Mouse (Mus musculus): ENCODE results near the gene Wsb2. TPM values are rescaled to one million over a fixed set of nuclear protein-coding genes. Genes with fewer than 3 reads are reported as not detected.
A peak's percentile ranks its signal among the peaks of the same experiment; 100 is the strongest.
"Not testable (repeated sequence)": the region's sequence is repeated elsewhere in the genome, so short reads cannot be mapped to it uniquely, and the experiment has no call there.

Wsb2 gene
- polyA plus RNA-seq, 1 experiment from 2014 or later: 69.8 TPM

GRCm38 (mm10) chr5:117370592-117370991, 13.5 kb downstream of the Wsb2 start:
- Histone ChIP-seq H3K27me3 (no peaks in the 10 kb centered on the region), H3K4me3 (no peak overlapping the region), H3K9ac (no peak overlapping the region), H3K36me3 (peaks cover 79% of the 10 kb centered on the region), H3K4me2 (no peak overlapping the region), H3K4me1 (no peaks in the 10 kb centered on the region), H3K9me3 (no peaks in the 10 kb centered on the region), H3K27ac (no peak overlapping the region)
- 73% methylated on average over 10 of the region's 10 CpGs for WGBS
- no peak for ATAC-seq (ENCODE audit: borderline replicate concordance, extremely low read depth, low FRiP score, low TSS enrichment)

GRCm38 (mm10) chr5:117373418-117373817, 16.3 kb downstream of the Wsb2 start:
- H3K27ac ChIP-seq: peak overlapping the region; percentile 55; the same call in 1 of the 2 replicates
- peaks cover 77% of the 10 kb centered on the region for H3K36me3 ChIP-seq
- H3K4me3 ChIP-seq: no peak overlapping the region
- no peak for ATAC-seq (ENCODE audit: borderline replicate concordance, extremely low read depth, low FRiP score, low TSS enrichment)
- H3K4me1 ChIP-seq: no peaks in the 10 kb centered on the region
- 71% methylated on average over 9 of the region's 9 CpGs for WGBS
- H3K9me3 ChIP-seq: no peaks in the 10 kb centered on the region
- H3K4me2 ChIP-seq: no peak overlapping the region
- H3K9ac ChIP-seq: no peak overlapping the region
- H3K27me3 ChIP-seq: no peaks in the 10 kb centered on the region

DNA sequence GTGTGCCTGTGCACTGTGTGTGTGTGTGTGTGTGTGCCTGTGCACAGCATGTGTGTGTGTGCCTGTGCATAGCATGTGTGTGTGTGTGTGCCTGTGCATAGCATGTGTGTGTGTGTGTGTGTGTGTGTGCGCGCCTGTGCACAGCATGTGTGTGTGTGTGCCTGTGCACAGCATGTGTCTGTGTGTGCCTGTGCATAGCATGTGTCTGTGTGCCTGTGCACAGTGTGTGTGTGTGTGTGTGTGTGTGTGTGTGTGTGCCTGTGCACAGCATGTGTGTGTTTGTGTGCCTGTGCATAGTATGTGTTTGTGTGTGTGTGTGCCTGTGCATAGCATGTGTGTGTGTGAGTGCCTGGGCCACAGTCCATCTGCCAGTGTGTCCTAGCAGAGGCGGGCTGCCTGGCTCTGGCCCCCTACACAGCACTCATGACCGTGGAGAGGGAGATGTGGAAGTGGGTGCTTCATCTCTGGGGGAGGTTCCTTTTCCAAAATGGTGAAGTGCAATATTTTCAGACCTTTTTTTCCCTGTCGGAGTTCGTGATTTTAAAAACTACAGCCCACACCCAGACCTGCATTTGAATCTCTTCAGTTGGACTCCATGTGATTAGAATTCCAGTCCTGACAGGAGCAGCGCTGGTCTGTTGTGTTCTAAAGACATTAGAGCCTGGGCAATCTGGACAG, 17.4 kb downstream of the Wsb2 start:
- ATAC-seq (ENCODE audit: borderline replicate concordance, extremely low read depth, low FRiP score, low TSS enrichment): no peak
- Histone ChIP-seq H3K4me1 (no peaks in the 10 kb centered on the region), H3K36me3 (peaks cover 77% of the 10 kb centered on the region), H3K4me3 (no peak overlapping the region), H3K4me2 (no peak overlapping the region), H3K27me3 (no peaks in the 10 kb centered on the region), H3K27ac (peak overlapping the region; percentile 41), H3K9me3 (no peaks in the 10 kb centered on the region), H3K9ac (no peak overlapping the region)
- WGBS: 79% methylated on average over 7 of the region's 7 CpGs

DNA sequence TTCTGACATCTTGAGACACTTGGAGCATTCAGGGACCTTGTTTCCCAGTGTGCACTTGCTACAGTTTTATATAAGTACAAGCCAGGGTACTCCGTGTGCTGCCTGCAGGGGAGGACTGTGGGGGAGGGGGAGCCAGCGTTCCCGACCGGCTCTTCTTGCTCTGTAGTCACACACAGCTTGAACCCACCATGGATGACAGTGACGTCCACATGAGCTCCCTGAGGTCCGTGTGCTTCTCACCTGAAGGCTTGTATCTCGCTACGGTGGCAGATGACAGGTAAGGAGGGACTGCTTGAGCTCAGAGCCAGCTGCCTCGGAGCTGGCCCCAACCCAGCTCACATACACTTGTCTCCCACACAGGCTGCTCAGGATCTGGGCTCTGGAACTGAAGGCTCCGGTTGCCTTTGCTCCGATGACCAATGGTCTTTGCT, 19.2 kb downstream of the Wsb2 start:
- Histone ChIP-seq H3K9me3 (no peaks in the 10 kb centered on the region), H3K27ac (no peak overlapping the region), H3K9ac (no peak overlapping the region), H3K36me3 (peaks cover 76% of the 10 kb centered on the region), H3K4me2 (no peak overlapping the region), H3K27me3 (no peaks in the 10 kb centered on the region), H3K4me3 (no peak overlapping the region), H3K4me1 (no peaks in the 10 kb centered on the region)
- no peak for ATAC-seq (ENCODE audit: borderline replicate concordance, extremely low read depth, low FRiP score, low TSS enrichment)
- 70% methylated on average over 11 of the region's 11 CpGs for WGBS

- H3K9ac ChIP-seq; H3K27me3 ChIP-seq; H3K4me2 ChIP-seq; ATAC-seq (ENCODE audit: borderline replicate concordance, extremely low read depth, low FRiP score, low TSS enrichment); H3K4me3 ChIP-seq; H3K27ac ChIP-seq; H3K9me3 ChIP-seq; H3K4me1 ChIP-seq: not testable (repeated sequence)
- 85% methylated on average over 14 of the region's 14 CpGs for WGBS
- H3K36me3 ChIP-seq: peaks cover 76% of the 10 kb centered on the region
Measured at GRCm38 (mm10) chr5:117377731-117378130, 20.6 kb downstream of the Wsb2 start.

DNA sequence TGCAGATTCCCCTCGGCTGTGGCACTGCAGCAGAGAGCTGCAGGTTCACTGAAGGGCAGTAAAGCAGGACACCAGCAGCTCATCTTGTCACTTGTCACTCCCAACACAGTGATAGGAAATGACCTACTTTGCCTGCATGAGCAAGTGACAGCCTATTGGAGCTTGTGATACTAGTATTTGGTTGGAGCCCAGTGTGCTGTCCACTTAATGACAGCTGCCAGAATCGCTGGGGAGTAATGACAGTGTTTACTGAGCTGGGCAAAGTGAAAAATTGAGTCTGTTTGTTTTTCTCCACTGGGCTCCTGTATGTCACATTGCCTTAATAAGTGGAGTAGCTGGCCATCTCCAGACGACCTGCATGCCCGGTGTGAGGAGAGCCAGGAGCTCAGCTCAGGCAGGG, 23.1 kb downstream of the Wsb2 start:
- no peak for ATAC-seq (ENCODE audit: borderline replicate concordance, extremely low read depth, low FRiP score, low TSS enrichment)
- H3K9ac ChIP-seq: no peak overlapping the region
- peaks cover 83% of the 10 kb centered on the region for H3K36me3 ChIP-seq
- H3K9me3 ChIP-seq: no peaks in the 10 kb centered on the region
- no peaks in the 10 kb centered on the region for H3K4me1 ChIP-seq
- no peak overlapping the region for H3K4me2 ChIP-seq
- H3K27ac ChIP-seq: no peak overlapping the region
- 65% methylated on average over 4 of the region's 4 CpGs for WGBS
- H3K27me3 ChIP-seq: no peaks in the 10 kb centered on the region
- H3K4me3 ChIP-seq: no peak overlapping the region

GRCm38 (mm10) chr5:117381785-117382184, 24.7 kb downstream of the Wsb2 start:
- H3K9me3 ChIP-seq: no peaks in the 10 kb centered on the region
- no peaks in the 10 kb centered on the region for H3K4me1 ChIP-seq
- 79% methylated on average over 7 of the region's 7 CpGs for WGBS
- no peak overlapping the region for H3K9ac ChIP-seq
- H3K36me3 ChIP-seq: peaks cover 78% of the 10 kb centered on the region
- no peak overlapping the region for H3K4me3 ChIP-seq
- H3K4me2 ChIP-seq: no peak overlapping the region
- H3K27me3 ChIP-seq: no peaks in the 10 kb centered on the region
- ATAC-seq (ENCODE audit: borderline replicate concordance, extremely low read depth, low FRiP score, low TSS enrichment): no peak
- no peak overlapping the region for H3K27ac ChIP-seq

GRCm38 (mm10) chr5:117383198-117383597, 26.1 kb downstream of the Wsb2 start:
- H3K27ac ChIP-seq: no peak overlapping the region
- no peaks in the 10 kb centered on the region for H3K27me3 ChIP-seq
- H3K4me3 ChIP-seq: no peak overlapping the region
- no peaks in the 10 kb centered on the region for H3K9me3 ChIP-seq
- H3K4me2 ChIP-seq: no peak overlapping the region
- 78% methylated on average over 12 of the region's 12 CpGs for WGBS
- peaks cover 74% of the 10 kb centered on the region for H3K36me3 ChIP-seq
- no peak overlapping the region for H3K9ac ChIP-seq
- H3K4me1 ChIP-seq: peaks cover 12% of the 10 kb centered on the region
- no peak for ATAC-seq (ENCODE audit: borderline replicate concordance, extremely low read depth, low FRiP score, low TSS enrichment)

DNA sequence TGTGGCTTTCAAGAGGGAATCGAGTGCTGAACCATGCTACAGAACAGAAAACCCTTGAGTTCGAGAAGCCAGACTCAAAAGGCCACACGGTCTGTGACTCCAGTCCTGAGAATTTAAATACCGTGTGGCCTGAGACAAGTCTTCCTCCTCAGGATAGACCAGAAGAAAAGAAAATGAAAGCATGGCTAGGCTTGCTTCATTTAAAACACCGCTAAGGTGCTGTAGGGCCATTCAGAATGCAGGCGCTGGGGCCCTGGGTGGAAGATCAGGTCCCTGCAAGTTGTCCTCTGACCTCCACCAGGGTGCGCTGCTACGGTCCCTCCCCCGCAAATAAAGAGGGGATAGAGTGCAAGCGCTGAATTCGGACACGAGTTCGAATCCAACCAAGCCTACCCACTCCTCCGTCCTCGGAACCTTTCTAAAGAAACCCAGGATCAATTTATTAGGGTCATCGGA, 31.2 kb downstream of the Wsb2 start:
- Histone ChIP-seq H3K36me3 (peaks cover 26% of the 10 kb centered on the region), H3K4me2 (peak overlapping the region; percentile 60), H3K9ac (peak overlapping the region; percentile 75), H3K27me3 (no peaks in the 10 kb centered on the region), H3K4me1 (peaks cover 17% of the 10 kb centered on the region), H3K27ac (peak overlapping the region; percentile 81), H3K4me3 (peak overlapping the region; percentile 62), H3K9me3 (no peaks in the 10 kb centered on the region)
- ATAC-seq (ENCODE audit: borderline replicate concordance, extremely low read depth, low FRiP score, low TSS enrichment): peak; percentile 53
- 3% methylated on average over 16 of the region's 16 CpGs for WGBS

- 1% methylated on average over 44 of the region's 44 CpGs for WGBS
Measured at GRCm38 (mm10) chr5:117388877-117389276, 31.8 kb downstream of the Wsb2 start, which contains the start of gene Rfc5. TSS of gene Rfc5 (minus strand) at chr5:117389047.

DNA sequence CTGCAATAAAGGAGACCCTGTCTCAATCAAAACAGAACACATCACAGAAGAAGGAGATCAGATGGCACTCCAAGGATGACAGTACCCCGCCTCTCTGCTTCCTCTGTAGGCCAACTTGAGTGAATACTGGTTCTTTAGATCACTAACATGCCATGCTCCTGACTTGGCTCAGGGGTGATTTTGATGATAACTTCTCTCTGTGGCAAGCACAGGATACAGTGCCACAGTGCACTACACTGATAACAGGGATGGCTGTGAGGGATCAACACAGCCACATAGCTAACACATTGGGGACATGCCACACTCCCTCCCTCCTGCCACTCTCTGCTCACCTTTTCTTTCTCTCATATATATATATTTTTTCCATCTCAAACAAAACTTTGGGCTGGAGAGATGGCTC, 33.8 kb downstream of the Wsb2 start:
- Histone ChIP-seq H3K27me3 (no peaks in the 10 kb centered on the region), H3K36me3 (peaks cover 3% of the 10 kb centered on the region; the same call in 1 of the 2 replicates), H3K4me1 (peaks cover 17% of the 10 kb centered on the region), H3K4me2 (no peak overlapping the region), H3K9me3 (no peaks in the 10 kb centered on the region), H3K4me3 (no peak overlapping the region), H3K9ac (no peak overlapping the region), H3K27ac (no peak overlapping the region)
- WGBS: 84% methylated on average over 1 of the region's 1 CpGs
- ATAC-seq (ENCODE audit: borderline replicate concordance, extremely low read depth, low FRiP score, low TSS enrichment): no peak

More at GRCm38 (mm10) chr5:117388877-117389276, 31.8 kb downstream of the Wsb2 start, which contains the start of gene Rfc5:
- ATAC-seq (ENCODE audit: borderline replicate concordance, extremely low read depth, low FRiP score, low TSS enrichment): peak; percentile 97
- peak within 1 kb of the TSS; percentile 60 for H3K4me2 ChIP-seq
- peak within 1 kb of the TSS; percentile 75 for H3K9ac ChIP-seq
- H3K4me3 ChIP-seq: peak within 1 kb of the TSS; percentile 62
- no peaks in the 10 kb centered on the region for H3K27me3 ChIP-seq
- H3K27ac ChIP-seq: peak within 1 kb of the TSS; percentile 81
- H3K9me3 ChIP-seq: no peaks in the 10 kb centered on the region
- H3K36me3 ChIP-seq: peaks cover 23% of the 10 kb centered on the region
- H3K4me1 ChIP-seq: peaks cover 17% of the 10 kb centered on the region

DNA sequence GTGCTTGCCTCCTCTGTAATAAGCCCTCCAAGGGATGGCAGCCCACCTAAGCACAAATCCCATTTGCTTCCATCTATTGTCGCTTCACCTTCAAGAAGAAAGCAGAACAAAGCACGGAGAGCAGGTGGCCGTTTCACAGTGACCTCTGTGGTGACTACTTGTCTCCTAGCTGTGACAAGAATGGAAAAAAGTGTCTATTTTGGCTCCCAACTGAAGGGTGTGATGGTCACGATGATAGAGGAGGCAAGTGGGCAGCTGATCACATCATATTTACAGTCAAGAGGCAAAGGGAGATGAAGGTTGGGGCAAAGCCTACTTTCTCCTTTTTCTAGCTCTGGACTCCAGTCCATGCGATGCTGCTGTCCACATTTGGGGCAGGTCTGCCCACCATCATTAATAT, 38.7 kb downstream of the Wsb2 start:
- no peaks in the 10 kb centered on the region for H3K4me1 ChIP-seq
- H3K36me3 ChIP-seq: no peaks in the 10 kb centered on the region
- 84% methylated on average over 5 of the region's 5 CpGs for WGBS
- H3K27ac ChIP-seq: no peak overlapping the region
- H3K9me3 ChIP-seq: no peaks in the 10 kb centered on the region
- no peak overlapping the region for H3K9ac ChIP-seq
- H3K27me3 ChIP-seq: no peaks in the 10 kb centered on the region
- no peak for ATAC-seq (ENCODE audit: borderline replicate concordance, extremely low read depth, low FRiP score, low TSS enrichment)
- no peak overlapping the region for H3K4me2 ChIP-seq
- H3K4me3 ChIP-seq: no peak overlapping the region
